Mouse (Mus musculus): Measurements from ENCODE around the gene Trim10.

Trim10 gene

GRCm38 (mm10) chr17:36869284-36869954 is at the start of gene Trim10:
Gene Trim10, plus strand, starts transcription at chr17:36869574.
- ChIA-PET CTCF (interaction anchor here in 3 of 4 experiments (0.8 to 1.2 kb wide), 4 partner anchors 17 to 46 kb away, joined by 3 to 4 read pairs (median 3); partner anchors contain the start of gene Trim26 (in 1 of the 3)), POLR2A (interaction anchor here (0.6 to 2.3 kb wide), 14 partner anchors 9 to 606 kb away, joined by 3 to 8 read pairs (median 4); partner anchors contain the start of genes Trim26 (in 3 of the 4) and Gabbr1 (in 1 of the 4))

- POLR2A ChIA-PET, result interaction anchor here in 1 of 4 experiments (0.6 to 1.5 kb wide), 3 partner anchors 13 to 178 kb away, joined by 3 to 9 read pairs (median 4); partner anchors contain the start of genes Trim10 and Trim26
Measured at GRCm38 (mm10) chr17:36824005-36824404, 45.4 kb upstream of the Trim10 start.

GRCm38 (mm10) chr17:36825525-36825924 is 43.8 kb upstream of the Trim10 start:
- POLR2A ChIA-PET, result interaction anchor here in 2 of 4 experiments (0.7 to 1.3 kb wide), 3 partner anchors 11 to 76 kb away, joined by 3 to 10 read pairs (median 4); partner anchors contain the start of gene Trim26 (in 1 of the 2)
- CTCF ChIA-PET, result interaction anchor here (0.7 to 3.3 kb wide), 18 partner anchors 9 to 378 kb away, joined by 3 to 45 read pairs (median 4); partner anchors contain the start of genes Trim26 (in 3 of the 4) and Trim31 (in 1 of the 4)

More at GRCm38 (mm10) chr17:36824005-36824404, 45.4 kb upstream of the Trim10 start:
- CTCF ChIA-PET, result interaction anchor here (0.6 to 3.3 kb wide), 62 partner anchors 9 to 515 kb away, joined by 3 to 45 read pairs (median 4); partner anchors contain the start of genes Trim26 (in 3 of the 4), Trim10 (in 2 of the 4) and Trim15 (in 1 of the 4)

- ChIA-PET POLR2A (interaction anchor here in 3 of 4 experiments (0.7 to 1.3 kb wide), 4 partner anchors 10 to 75 kb away, joined by 3 to 10 read pairs (median 4); partner anchors contain the start of gene Trim26 (in 1 of the 3)), CTCF (interaction anchor here (0.7 to 3.3 kb wide), 20 partner anchors 9 to 378 kb away, joined by 3 to 45 read pairs (median 3); partner anchors contain the start of genes Trim26 (in 3 of the 4) and Trim31 (in 1 of the 4))
Measured at GRCm38 (mm10) chr17:36826002-36826401, 43.4 kb upstream of the Trim10 start.

- ChIA-PET POLR2A (interaction anchor here in 3 of 4 experiments (1.2 to 2.2 kb wide), 5 partner anchors 8 to 20 kb away, joined by 3 to 11 read pairs (median 5); partner anchors contain the start of gene Trim26 (in 3 of the 3)), CTCF (interaction anchor here in 3 of 4 experiments (0.7 to 1.9 kb wide), 7 partner anchors 8 to 95 kb away, joined by 4 to 10 read pairs (median 5); partner anchors contain the start of genes Trim26 (in 3 of the 3) and H2-M10.6 (in 1 of the 3))
Measured at GRCm38 (mm10) chr17:36828488-36828887, 40.9 kb upstream of the Trim10 start.

GRCm38 (mm10) chr17:36830470-36830869 is 38.9 kb upstream of the Trim10 start:
- ChIA-PET POLR2A (interaction anchor here in 1 of 4 experiments (0.5 kb wide), 1 partner anchor 299 kb away, joined by 5 read pairs; no protein-coding TSS in a partner anchor), CTCF (interaction anchor here in 1 of 4 experiments (1.0 kb wide), 1 partner anchor 62 kb away, joined by 3 read pairs; no protein-coding TSS in a partner anchor)

GRCm38 (mm10) chr17:36832694-36833093 is 36.7 kb upstream of the Trim10 start:
- ChIA-PET CTCF (interaction anchor here in 3 of 4 experiments (0.6 to 1.8 kb wide), 8 partner anchors 9 to 371 kb away, joined by 3 to 8 read pairs (median 4); partner anchors contain the start of gene Mog (in 1 of the 3)), POLR2A (interaction anchor here in 3 of 4 experiments (0.6 to 2.1 kb wide), 9 partner anchors 9 to 365 kb away, joined by 3 to 16 read pairs (median 3); no protein-coding TSS in a partner anchor)

- POLR2A ChIA-PET, result interaction anchor here (0.6 to 3.4 kb wide), 56 partner anchors 8 to 588 kb away, joined by 3 to 35 read pairs (median 6); partner anchors contain the start of genes Trim15 (in 3 of the 4), Trim10 (in 2 of the 4), 2410137M14Rik (in 1 of the 4) and Trim39 (in 1 of the 4)
- CTCF ChIA-PET, result interaction anchor here (0.8 to 3.0 kb wide), 25 partner anchors 8 to 564 kb away, joined by 3 to 45 read pairs (median 5); partner anchors contain the start of genes Gabbr1 (in 1 of the 4), Trim15 (in 1 of the 4) and Trim39 (in 1 of the 4)
Measured at GRCm38 (mm10) chr17:36835591-36836426, 33.6 kb upstream of the Trim10 start.

GRCm38 (mm10) chr17:36836427-36836812 is 33.0 kb upstream of the Trim10 start:
- CTCF ChIA-PET, result interaction anchor here (0.6 to 3.0 kb wide), 37 partner anchors 8 to 564 kb away, joined by 3 to 45 read pairs (median 5); partner anchors contain the start of genes Gabbr1 (in 1 of the 4), Trim15 (in 1 of the 4) and Trim39 (in 1 of the 4)
- POLR2A ChIA-PET, result interaction anchor here (0.6 to 3.4 kb wide), 77 partner anchors 9 to 588 kb away, joined by 3 to 35 read pairs (median 5); partner anchors contain the start of genes Trim10 (in 3 of the 4), Trim15 (in 3 of the 4), 2410137M14Rik (in 1 of the 4) and Trim39 (in 1 of the 4)

GRCm38 (mm10) chr17:36836874-36837647 is 32.3 kb upstream of the Trim10 start, which contains the start of gene Trim26:
Gene Trim26, plus strand, starts transcription at chr17:36837134.
- CTCF ChIA-PET, result interaction anchor here (0.5 to 3.0 kb wide), 36 partner anchors 8 to 565 kb away, joined by 3 to 45 read pairs (median 4); partner anchors contain the start of genes Gabbr1 (in 1 of the 4), Trim15 (in 1 of the 4) and Trim39 (in 1 of the 4)
- POLR2A ChIA-PET, result interaction anchor here (0.5 to 3.4 kb wide), 85 partner anchors 8 to 1154 kb away, joined by 3 to 35 read pairs (median 5); partner anchors contain the start of genes Trim10 (in 3 of the 4), Trim15 (in 2 of the 4), 2410137M14Rik (in 1 of the 4) and Trim39 (in 1 of the 4)

- ChIA-PET POLR2A (no interaction called here), CTCF (interaction anchor here in 1 of 4 experiments (0.6 kb wide), 1 partner anchor 1670 kb away, joined by 3 read pairs; no protein-coding TSS in a partner anchor)
Measured at GRCm38 (mm10) chr17:36839001-36839400, 30.4 kb upstream of the Trim10 start.

- POLR2A ChIA-PET, result interaction anchor here in 2 of 4 experiments (0.8 to 1.0 kb wide), 2 partner anchors 12 to 215 kb away, joined by 3 to 4 read pairs; no protein-coding TSS in a partner anchor
- CTCF ChIA-PET, result interaction anchor here in 2 of 4 experiments (0.6 to 0.7 kb wide), 2 partner anchors 460 to 1671 kb away, joined by 3 to 15 read pairs; no protein-coding TSS in a partner anchor
Measured at GRCm38 (mm10) chr17:36839931-36840330, 29.4 kb upstream of the Trim10 start.

- CTCF ChIA-PET, result interaction anchor here in 1 of 4 experiments (0.7 kb wide), 1 partner anchor 209 kb away, joined by 3 read pairs; no protein-coding TSS in a partner anchor
Measured at GRCm38 (mm10) chr17:36840961-36841445, 28.4 kb upstream of the Trim10 start.

GRCm38 (mm10) chr17:36843696-36844095 is 25.7 kb upstream of the Trim10 start:
- CTCF ChIA-PET, result interaction anchor here (0.6 to 2.7 kb wide), 9 partner anchors 18 to 1542 kb away, joined by 3 to 12 read pairs (median 4); no protein-coding TSS in a partner anchor
- POLR2A ChIA-PET, result interaction anchor here in 3 of 4 experiments (0.7 to 4.3 kb wide), 31 partner anchors 7 to 615 kb away, joined by 3 to 35 read pairs (median 5); partner anchors contain the start of genes Ppp1r11 (in 2 of the 3), Trim10 (in 2 of the 3), Trim15 (in 2 of the 3) and Trim26 (in 1 of the 3)

More at GRCm38 (mm10) chr17:36840961-36841445, 28.4 kb upstream of the Trim10 start:
- POLR2A ChIA-PET, result interaction anchor here (0.7 to 1.4 kb wide), 8 partner anchors 8 to 1764 kb away, joined by 3 to 7 read pairs (median 3); no protein-coding TSS in a partner anchor

- ChIA-PET POLR2A (interaction anchor here in 2 of 4 experiments (0.6 to 4.3 kb wide), 28 partner anchors 8 to 352 kb away, joined by 3 to 35 read pairs (median 6); partner anchors contain the start of genes Trim10 (in 2 of the 2), Trim15 (in 2 of the 2), Trim26 (in 2 of the 2) and Gabbr1 (in 1 of the 2)), CTCF (interaction anchor here in 3 of 4 experiments (0.6 to 2.7 kb wide), 8 partner anchors 18 to 1543 kb away, joined by 3 to 12 read pairs (median 4); no protein-coding TSS in a partner anchor)
Measured at GRCm38 (mm10) chr17:36844286-36844719, 25.1 kb upstream of the Trim10 start.
